Mouse (Mus musculus): ENCODE results near the gene Mum1. TPM values are rescaled to one million over a fixed set of nuclear protein-coding genes. Genes with fewer than 3 reads are reported as not detected.

Mum1 gene
- total and polyA plus RNA-seq, 2 experiments from 2014 or later, result 50.4 to 60.7 TPM

DNA sequence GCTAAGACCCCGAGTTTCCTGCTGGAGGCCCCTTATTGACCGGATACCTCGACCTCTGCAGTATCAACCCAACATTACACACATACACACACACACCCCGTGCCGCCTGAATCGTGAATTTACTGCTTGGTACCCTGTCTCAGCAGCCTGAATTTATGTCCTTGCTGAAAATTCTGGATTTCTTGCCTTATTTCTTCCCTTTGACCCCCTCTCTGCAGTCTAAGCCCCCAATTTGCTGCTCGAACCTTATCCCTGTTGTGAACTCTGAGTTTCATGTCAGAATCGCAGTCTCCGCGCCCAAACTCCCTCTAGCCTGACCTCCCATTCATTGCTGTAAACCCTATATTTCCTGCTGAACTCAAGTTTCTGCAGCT lies 919 bp downstream of the Mum1 start:
- 5% methylated on average over 10 of the region's 10 CpGs for WGBS
- DNase-seq (peak; percentile 40), ATAC-seq (no peak)

DNA sequence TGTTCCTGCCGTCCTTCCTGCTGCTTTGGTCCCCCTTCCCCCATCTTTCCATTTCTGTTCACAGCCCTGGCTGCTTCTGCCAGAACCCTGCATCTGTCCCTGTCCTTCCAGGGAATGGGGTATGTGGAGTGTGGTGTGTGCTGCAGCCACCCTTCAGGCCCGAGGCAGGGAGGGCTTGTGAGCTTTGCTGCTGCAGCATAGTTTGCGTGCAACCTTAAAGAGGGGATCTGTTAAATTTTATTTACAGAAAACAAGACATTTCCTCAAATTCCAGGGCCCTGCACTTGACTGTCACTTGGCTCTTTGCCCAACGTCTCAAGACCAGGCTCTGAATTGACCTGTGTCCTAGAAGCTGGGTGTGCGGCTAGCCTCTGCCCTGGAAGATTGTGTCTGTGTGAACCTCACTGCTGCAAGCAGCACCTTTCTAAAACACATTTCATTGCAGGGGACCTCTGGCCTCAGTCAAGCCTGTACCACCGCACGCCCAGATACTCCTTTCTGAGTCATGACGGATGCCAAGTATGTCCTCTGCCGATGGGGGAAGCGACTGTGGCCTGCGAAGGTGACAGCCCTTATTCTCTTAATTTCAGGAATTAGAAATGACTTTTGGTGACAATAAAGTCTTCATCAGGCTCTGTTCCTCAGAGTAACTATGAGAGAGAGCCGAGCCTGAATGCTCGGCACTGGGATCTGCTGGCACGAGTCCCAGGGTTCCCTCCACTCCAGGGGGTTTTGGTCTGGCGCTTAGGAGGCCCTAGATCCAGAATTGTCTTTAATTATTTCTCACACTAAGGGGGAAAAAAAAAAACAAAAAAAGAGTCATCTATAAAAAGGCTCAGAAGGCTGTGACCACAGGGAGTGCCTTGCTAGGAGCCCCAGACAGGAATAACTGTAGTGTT lies 1.9 kb downstream of the Mum1 start:
- Histone ChIP-seq H3K4me1 (ENCODE audit: insufficient read depth) (peaks cover 19% of the 10 kb centered on the region), H3K36me3 (ENCODE audit: insufficient read depth) (peaks cover 23% of the 10 kb centered on the region), H3K9ac (peak overlapping the region; percentile 91), H3K4me2 (ENCODE audit: low read depth) (peak overlapping the region; percentile 92), H3K9me3 (ENCODE audit: low read length) (no peaks in the 10 kb centered on the region), H3K27me3 (ENCODE audit: insufficient read depth, low read length) (no peaks in the 10 kb centered on the region), H3K4me3 (ENCODE audit: low read depth, low read length) (peak overlapping the region; percentile 82; the same call in 1 of the 2 replicates), H3K27ac (ENCODE audit: low read depth, low read length) (peak overlapping the region; percentile 93)
- no peak for TF ChIP-seq CTCF (IDR thresholded peaks at IDR 0.05; ENCODE audit: low read depth)
- no peak for ATAC-seq
- no peak for DNase-seq
- 24% methylated on average over 15 of the region's 15 CpGs for WGBS

More for the DNA sequence above, 919 bp downstream of the Mum1 start:
- TF ChIP-seq CTCF (IDR thresholded peaks at IDR 0.05; ENCODE audit: low read depth), result no peak
- Histone ChIP-seq H3K4me1 (ENCODE audit: insufficient read depth) (peaks cover 19% of the 10 kb centered on the region), H3K27me3 (ENCODE audit: insufficient read depth, low read length) (no peaks in the 10 kb centered on the region), H3K9me3 (ENCODE audit: low read length) (no peaks in the 10 kb centered on the region), H3K4me2 (ENCODE audit: low read depth) (peak overlapping the region; percentile 92), H3K36me3 (ENCODE audit: insufficient read depth) (peaks cover 14% of the 10 kb centered on the region), H3K27ac (ENCODE audit: low read depth, low read length) (peak overlapping the region; percentile 93), H3K9ac (peak overlapping the region; percentile 91), H3K4me3 (ENCODE audit: low read depth, low read length) (peak overlapping the region; percentile 82)

DNA sequence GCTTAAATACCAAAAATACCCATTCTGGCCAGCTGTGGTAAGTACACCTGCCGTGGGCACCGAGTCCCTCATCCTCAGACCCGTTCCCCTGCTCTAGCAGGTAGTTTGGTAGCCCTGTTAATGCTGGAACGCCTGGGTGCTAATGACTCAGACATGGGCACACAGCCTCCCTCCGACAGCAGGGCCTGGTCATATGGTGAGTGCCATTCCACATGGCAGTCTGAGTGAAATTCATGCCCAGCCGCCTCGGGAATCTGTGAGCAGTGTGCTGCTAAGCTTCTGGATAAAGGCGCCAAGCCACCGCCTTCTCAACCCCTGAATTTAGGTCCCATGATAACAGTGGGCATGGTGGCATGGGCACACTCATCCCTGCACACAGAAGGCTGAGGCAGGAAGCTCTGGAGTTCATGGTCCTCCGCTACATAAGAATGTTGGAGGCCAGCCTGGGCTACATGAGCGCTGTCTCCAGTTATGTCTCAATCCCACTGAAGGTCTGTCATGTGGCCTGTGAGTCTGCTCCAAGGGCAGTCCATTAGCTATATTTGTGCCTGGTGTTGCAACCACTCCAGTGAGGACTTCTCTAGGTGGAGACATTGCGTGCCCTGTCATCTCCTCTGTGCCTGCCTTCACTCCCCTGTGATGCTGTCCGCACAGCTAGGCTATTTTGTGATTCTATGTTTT lies 10.1 kb downstream of the Mum1 start:
- H3K9me3 ChIP-seq (ENCODE audit: low read length), result no peaks in the 10 kb centered on the region
- no peak overlapping the region for H3K4me3 ChIP-seq (ENCODE audit: low read depth, low read length)
- no peaks in the 10 kb centered on the region for H3K27me3 ChIP-seq (ENCODE audit: insufficient read depth, low read length)
- H3K4me1 ChIP-seq (ENCODE audit: insufficient read depth), result no peaks in the 10 kb centered on the region
- DNase-seq (no peak), ATAC-seq (no peak)
- no peak overlapping the region for H3K27ac ChIP-seq (ENCODE audit: low read depth, low read length)
- H3K9ac ChIP-seq, result no peak overlapping the region
- peaks cover 96% of the 10 kb centered on the region for H3K36me3 ChIP-seq (ENCODE audit: insufficient read depth)
- TF ChIP-seq CTCF (IDR thresholded peaks at IDR 0.05; ENCODE audit: low read depth), result no peak
- no peak overlapping the region for H3K4me2 ChIP-seq (ENCODE audit: low read depth)
- WGBS, result 91% methylated on average over 13 of the region's 13 CpGs

DNA sequence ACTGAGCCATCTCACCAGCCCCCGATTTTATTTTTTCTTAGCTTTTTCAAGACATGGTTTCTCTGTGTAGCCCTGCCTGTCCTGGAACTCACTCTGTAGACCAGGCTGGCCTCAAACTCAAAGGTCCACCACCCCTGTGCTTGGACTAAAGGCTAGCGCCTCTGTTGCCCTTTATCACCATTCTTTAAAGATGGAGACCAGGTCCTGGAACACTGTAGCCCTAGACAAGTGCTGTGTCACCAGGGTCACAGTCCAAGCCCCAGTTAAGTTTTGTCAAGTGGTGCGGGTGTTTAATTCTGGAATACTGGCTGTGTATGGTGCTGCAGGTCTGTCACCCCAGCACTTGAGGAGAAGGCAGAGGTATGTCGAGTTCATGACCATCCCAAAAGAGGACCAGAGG lies 10.8 kb downstream of the Mum1 start:
- ATAC-seq (no peak), DNase-seq (no peak)
- no peaks in the 10 kb centered on the region for H3K4me1 ChIP-seq (ENCODE audit: insufficient read depth)
- H3K4me3 ChIP-seq (ENCODE audit: low read depth, low read length), result no peak overlapping the region
- no peak for TF ChIP-seq CTCF (IDR thresholded peaks at IDR 0.05; ENCODE audit: low read depth)
- H3K9me3 ChIP-seq (ENCODE audit: low read length), result no peaks in the 10 kb centered on the region
- WGBS, result 91% methylated on average over 4 of the region's 4 CpGs
- no peak overlapping the region for H3K27ac ChIP-seq (ENCODE audit: low read depth, low read length)
- peaks cover 94% of the 10 kb centered on the region for H3K36me3 ChIP-seq (ENCODE audit: insufficient read depth)
- no peak overlapping the region for H3K4me2 ChIP-seq (ENCODE audit: low read depth)
- H3K9ac ChIP-seq, result no peak overlapping the region
- no peaks in the 10 kb centered on the region for H3K27me3 ChIP-seq (ENCODE audit: insufficient read depth, low read length)

DNA sequence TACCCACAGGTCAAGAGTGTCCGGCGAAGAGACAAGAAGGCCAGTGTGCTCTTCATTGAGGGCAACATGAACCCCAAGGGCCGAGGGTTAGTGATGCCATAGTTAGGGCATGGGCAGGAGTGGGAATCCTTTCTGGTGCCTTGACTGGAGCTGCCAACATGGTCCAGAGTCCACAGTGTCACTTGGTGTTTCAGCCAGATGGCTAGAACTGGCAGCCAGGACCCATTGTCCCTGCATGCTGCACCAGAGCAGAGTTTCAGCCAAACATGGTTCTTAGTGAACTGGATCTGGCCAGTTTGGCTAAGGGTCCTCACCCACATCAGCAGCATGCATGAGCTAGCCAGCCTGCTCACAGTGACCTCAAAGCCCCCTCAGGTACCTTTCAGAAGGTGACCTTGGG lies 12.1 kb downstream of the Mum1 start:
- H3K4me2 ChIP-seq (ENCODE audit: low read depth), result no peak overlapping the region
- H3K4me3 ChIP-seq (ENCODE audit: low read depth, low read length), result no peak overlapping the region
- no peaks in the 10 kb centered on the region for H3K4me1 ChIP-seq (ENCODE audit: insufficient read depth)
- 88% methylated on average over 3 of the region's 3 CpGs for WGBS
- no peaks in the 10 kb centered on the region for H3K9me3 ChIP-seq (ENCODE audit: low read length)
- no peak overlapping the region for H3K9ac ChIP-seq
- peaks cover 94% of the 10 kb centered on the region for H3K36me3 ChIP-seq (ENCODE audit: insufficient read depth)
- TF ChIP-seq CTCF (IDR thresholded peaks at IDR 0.05; ENCODE audit: low read depth), result no peak
- no peaks in the 10 kb centered on the region for H3K27me3 ChIP-seq (ENCODE audit: insufficient read depth, low read length)
- H3K27ac ChIP-seq (ENCODE audit: low read depth, low read length), result no peak overlapping the region
- no peak for ATAC-seq
- no peak for DNase-seq

DNA sequence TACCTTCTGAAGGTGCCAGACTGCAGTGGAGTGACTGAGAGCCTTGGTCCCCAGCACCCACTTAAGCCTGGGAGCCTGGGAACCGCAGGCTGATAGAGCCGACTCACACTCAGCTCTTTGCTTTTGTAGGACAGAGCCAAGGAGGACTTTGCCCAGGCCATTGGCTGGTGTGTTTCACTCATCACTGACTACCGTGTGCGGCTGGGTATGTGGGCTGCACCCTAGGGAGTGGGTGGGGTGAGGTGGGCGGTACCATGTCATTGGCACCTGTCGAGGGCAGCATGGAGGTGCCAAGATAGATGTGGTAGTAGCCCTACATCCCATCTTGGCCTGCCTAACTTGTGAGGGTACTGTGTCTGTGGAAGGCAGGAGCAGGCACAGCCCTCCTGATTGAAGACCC lies 13.6 kb downstream of the Mum1 start:
- Histone ChIP-seq H3K4me3 (ENCODE audit: low read depth, low read length) (no peak overlapping the region), H3K4me1 (ENCODE audit: insufficient read depth) (no peaks in the 10 kb centered on the region), H3K9ac (no peak overlapping the region), H3K27ac (ENCODE audit: low read depth, low read length) (no peak overlapping the region), H3K9me3 (ENCODE audit: low read length) (no peaks in the 10 kb centered on the region), H3K27me3 (ENCODE audit: insufficient read depth, low read length) (no peaks in the 10 kb centered on the region), H3K36me3 (ENCODE audit: insufficient read depth) (peaks cover 91% of the 10 kb centered on the region), H3K4me2 (ENCODE audit: low read depth) (no peak overlapping the region)
- no peak for DNase-seq
- 92% methylated on average over 6 of the region's 6 CpGs for whole genome bisulfite sequencing
- ATAC-seq, result no peak
- TF ChIP-seq CTCF (IDR thresholded peaks at IDR 0.05; ENCODE audit: low read depth), result no peak

DNA sequence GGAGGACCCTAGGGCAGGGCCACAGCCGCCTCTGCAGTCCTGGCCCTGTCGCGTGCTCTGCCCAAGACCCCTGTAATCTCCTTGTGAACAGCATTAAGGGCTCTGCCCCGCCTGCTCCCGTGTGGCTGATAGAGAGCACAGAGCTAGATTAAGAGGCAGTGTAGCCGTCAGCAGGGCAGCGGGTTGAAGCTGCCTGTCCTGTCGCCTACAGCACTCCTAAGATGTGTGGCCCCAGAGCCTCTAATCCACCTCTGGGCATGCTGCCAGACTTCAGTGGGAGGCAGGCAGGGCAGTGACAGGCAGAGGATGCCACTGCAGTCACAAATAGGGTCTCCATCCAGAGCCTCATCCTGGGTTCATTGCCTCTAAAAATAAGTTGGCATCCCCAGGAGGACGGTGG lies 15.9 kb downstream of the Mum1 start:
- Histone ChIP-seq H3K4me3 (ENCODE audit: low read depth, low read length) (no peak overlapping the region), H3K4me1 (ENCODE audit: insufficient read depth) (no peaks in the 10 kb centered on the region), H3K27ac (ENCODE audit: low read depth, low read length) (no peak overlapping the region), H3K4me2 (ENCODE audit: low read depth) (no peak overlapping the region), H3K27me3 (ENCODE audit: insufficient read depth, low read length) (no peaks in the 10 kb centered on the region), H3K9ac (no peak overlapping the region), H3K9me3 (ENCODE audit: low read length) (no peaks in the 10 kb centered on the region), H3K36me3 (ENCODE audit: insufficient read depth) (peaks cover 70% of the 10 kb centered on the region)
- 46% methylated on average over 9 of the region's 9 CpGs for WGBS
- TF ChIP-seq CTCF (IDR thresholded peaks at IDR 0.05; ENCODE audit: low read depth), result no peak
- DNase-seq (no peak), ATAC-seq (no peak)

Data from forebrain, postnatal 0 days (tissue).